Mouse (Mus musculus) heart, embryonic 11.5 days (tissue): ENCODE measurements around the gene Card11. TPM values are rescaled to one million over a fixed set of nuclear protein-coding genes. Genes with fewer than 3 reads are reported as not detected.

Experiments
- ATAC-seq: fragments of 200-750 bp; cut with Nextera tagmentation; replicated peaks from 2 replicates; pipeline ENCODE4 v1.8.0; 2017; ENCODE audit warnings: moderate library complexity; ENCODE audit not compliant: insufficient number of reproducible peaks, low FRiP score, low TSS enrichment
- H3K27ac ChIP-seq: fragments of 300-500 bp; sonication (generic); 2 replicates; pipeline ENCODE4 v1.5.1; 2014; ENCODE audit warnings: mild to moderate bottlenecking, low read depth, low read length
- H3K27me3 ChIP-seq: fragments of 300-500 bp; sonication (generic); 2 replicates; pipeline ENCODE4 v1.6.1; 2014; ENCODE audit warnings: mild to moderate bottlenecking, low read length, mixed read lengths; ENCODE audit not compliant: control insufficient read depth, insufficient read depth
- H3K36me3 ChIP-seq: fragments of 300-500 bp; sonication (generic); 2 replicates; pipeline ENCODE4 v1.6.1; 2014; ENCODE audit warnings: mild to moderate bottlenecking, low read length, moderate library complexity, mixed read lengths; ENCODE audit not compliant: control insufficient read depth, insufficient read depth
- H3K4me1 ChIP-seq: fragments of 300-500 bp; sonication (generic); 2 replicates; pipeline ENCODE4 v1.6.1; 2014; ENCODE audit warnings: low read length; ENCODE audit not compliant: control insufficient read depth, insufficient read depth
- H3K4me2 ChIP-seq: fragments of 300-500 bp; sonication (generic); 2 replicates; pipeline ENCODE4 v1.6.1; 2014; ENCODE audit warnings: mild to moderate bottlenecking, moderate library complexity
- H3K4me3 ChIP-seq: fragments of 300-500 bp; sonication (generic); 2 replicates; pipeline ENCODE4 v1.5.1; 2014; ENCODE audit warnings: low read depth, low read length
- H3K9ac ChIP-seq: fragments of 300-500 bp; sonication (generic); 2 replicates; pipeline ENCODE4 v1.6.1; 2014; ENCODE audit warnings: mild to moderate bottlenecking, low read depth, low read length, moderate library complexity
- H3K9me3 ChIP-seq: fragments of 300-500 bp; sonication (generic); replicated peaks from 2 replicates; pipeline ENCODE4 v1.6.1; 2016; ENCODE audit warnings: low read length; ENCODE audit not compliant: control insufficient read depth
- WGBS: fragments of 180-500 bp; shearing (Covaris S2); extraction: QIAGEN DNeasy Blood & Tissue Kit; methylation state at CpG from one replicate; pipeline ENCODE4 v1.1.7; 2014; ENCODE audit not compliant: insufficient replicate concordance; 5-methylcytosine and 5-hydroxymethylcytosine counted together
- polyA plus RNA-seq: library from polyadenylated mRNA; unstranded; fragments of >200 nt; fragmentation: Nextera tagmentation; extraction: Ambion mirVana; gene quantifications from 2 replicates; pipeline ENCODE4 v1.2.1, GENCODE M21; 2014

Card11 gene
- polyA plus RNA-seq, 1 experiment from 2014 or later = 0.06 TPM

GRCm38 (mm10) chr5:140980051-140980450 is 20.3 kb downstream of the Card11 start:
- Histone ChIP-seq H3K27me3 (no peaks in the 10 kb centered on the region), H3K4me2 (no peak overlapping the region), H3K9ac (no peak overlapping the region), H3K9me3 (no peaks in the 10 kb centered on the region; the same call in 1 of the 2 replicates), H3K36me3 (no peaks in the 10 kb centered on the region), H3K4me3 (no peak overlapping the region), H3K4me1 (no peaks in the 10 kb centered on the region), H3K27ac (no peak overlapping the region)
- 88% methylated on average over 2 of the region's 2 CpGs for WGBS
- no peak for ATAC-seq

- no peak overlapping the region for H3K4me2 ChIP-seq
- 32% methylated on average over 9 of the region's 9 CpGs for WGBS
- no peak overlapping the region for H3K27ac ChIP-seq
- no peaks in the 10 kb centered on the region for H3K27me3 ChIP-seq
- H3K36me3 ChIP-seq = no peaks in the 10 kb centered on the region
- H3K4me3 ChIP-seq = no peak overlapping the region
- H3K4me1 ChIP-seq = no peaks in the 10 kb centered on the region
- no peaks in the 10 kb centered on the region for H3K9me3 ChIP-seq
- ATAC-seq = no peak
- H3K9ac ChIP-seq = no peak overlapping the region
These were observed 37.4 kb downstream of the Card11 start for GRCm38 (mm10) chr5:140962945-140963344.

GRCm38 (mm10) chr5:140960732-140961131 is 39.6 kb downstream of the Card11 start:
- H3K4me1 ChIP-seq = no peaks in the 10 kb centered on the region
- no peaks in the 10 kb centered on the region for H3K27me3 ChIP-seq
- ATAC-seq = no peak
- no peak overlapping the region for H3K9ac ChIP-seq
- WGBS = 72% methylated on average over 6 of the region's 6 CpGs
- H3K9me3 ChIP-seq = no peaks in the 10 kb centered on the region
- H3K27ac ChIP-seq = no peak overlapping the region
- no peak overlapping the region for H3K4me2 ChIP-seq
- no peaks in the 10 kb centered on the region for H3K36me3 ChIP-seq
- no peak overlapping the region for H3K4me3 ChIP-seq

GRCm38 (mm10) chr5:140959160-140959559 is 41.2 kb downstream of the Card11 start:
- no peak for ATAC-seq
- 76% methylated on average over 6 of the region's 6 CpGs for WGBS

GRCm38 (mm10) chr5:140957106-140957505 is 43.3 kb downstream of the Card11 start:
- ATAC-seq = no peak
- H3K36me3 ChIP-seq = no peaks in the 10 kb centered on the region
- no peaks in the 10 kb centered on the region for H3K27me3 ChIP-seq
- no peak overlapping the region for H3K9ac ChIP-seq
- no peaks in the 10 kb centered on the region for H3K4me1 ChIP-seq
- no peaks in the 10 kb centered on the region for H3K9me3 ChIP-seq
- H3K4me3 ChIP-seq = no peak overlapping the region
- WGBS = 67% methylated on average over 4 of the region's 4 CpGs
- no peak overlapping the region for H3K27ac ChIP-seq
- no peak overlapping the region for H3K4me2 ChIP-seq

More at GRCm38 (mm10) chr5:140959160-140959559, 41.2 kb downstream of the Card11 start:
- no peaks in the 10 kb centered on the region for H3K4me1 ChIP-seq
- no peaks in the 10 kb centered on the region for H3K27me3 ChIP-seq
- H3K9ac ChIP-seq = no peak overlapping the region
- no peaks in the 10 kb centered on the region for H3K36me3 ChIP-seq
- no peak overlapping the region for H3K27ac ChIP-seq
- no peaks in the 10 kb centered on the region for H3K9me3 ChIP-seq
- no peak overlapping the region for H3K4me3 ChIP-seq
- no peak overlapping the region for H3K4me2 ChIP-seq

GRCm38 (mm10) chr5:140955666-140956065 is 44.7 kb downstream of the Card11 start:
- Histone ChIP-seq H3K4me2 (no peak overlapping the region), H3K36me3 (no peaks in the 10 kb centered on the region), H3K9ac (no peak overlapping the region), H3K4me1 (no peaks in the 10 kb centered on the region), H3K27me3 (no peaks in the 10 kb centered on the region), H3K27ac (no peak overlapping the region), H3K9me3 (no peaks in the 10 kb centered on the region), H3K4me3 (no peak overlapping the region)
- ATAC-seq = no peak
- 87% methylated on average over 1 of the region's 1 CpGs for WGBS

- Histone ChIP-seq H3K4me3 (no peak overlapping the region), H3K9ac (no peak overlapping the region), H3K27ac (no peak overlapping the region), H3K36me3 (no peaks in the 10 kb centered on the region), H3K4me2 (no peak overlapping the region), H3K9me3 (no peaks in the 10 kb centered on the region), H3K4me1 (no peaks in the 10 kb centered on the region), H3K27me3 (no peaks in the 10 kb centered on the region)
- ATAC-seq = no peak
- WGBS = 80% methylated on average over 5 of the region's 5 CpGs
These were observed 48.6 kb downstream of the Card11 start for GRCm38 (mm10) chr5:140951801-140952200.

- 0 out of 2 replicates have a peak, but pooled peaks have one; percentile 22 for ATAC-seq
- no peak overlapping the region for H3K27ac ChIP-seq
These were observed 52.4 kb downstream of the Card11 start for GRCm38 (mm10) chr5:140948009-140948408.

GRCm38 (mm10) chr5:140946034-140946433 is 54.3 kb downstream of the Card11 start:
- no peak for ATAC-seq
- 79% methylated on average over 6 of the region's 6 CpGs for WGBS
- no peaks in the 10 kb centered on the region for H3K4me1 ChIP-seq

More at GRCm38 (mm10) chr5:140948009-140948408, 52.4 kb downstream of the Card11 start:
- H3K4me3 ChIP-seq = no peak overlapping the region
- H3K4me2 ChIP-seq = peak overlapping the region; percentile 24; the same call in 1 of the 2 replicates
- no peaks in the 10 kb centered on the region for H3K4me1 ChIP-seq
- no peaks in the 10 kb centered on the region for H3K27me3 ChIP-seq
- H3K9me3 ChIP-seq = no peaks in the 10 kb centered on the region
- H3K36me3 ChIP-seq = no peaks in the 10 kb centered on the region
- H3K9ac ChIP-seq = no peak overlapping the region
- 57% methylated on average over 10 of the region's 10 CpGs for WGBS

More at GRCm38 (mm10) chr5:140946034-140946433, 54.3 kb downstream of the Card11 start:
- Histone ChIP-seq H3K36me3 (no peaks in the 10 kb centered on the region), H3K4me3 (no peak overlapping the region), H3K27ac (no peak overlapping the region), H3K9me3 (no peaks in the 10 kb centered on the region), H3K4me2 (no peak overlapping the region), H3K9ac (no peak overlapping the region), H3K27me3 (no peaks in the 10 kb centered on the region)
